Mouse (Mus musculus) thymus, postnatal 4 days (tissue): ENCODE measurements around the gene Slc15a2.
A peak's percentile ranks its signal among the peaks of the same experiment; 100 is the strongest.

ENCODE experiments used
- DNase-seq: peaks from one replicate; pipeline ENCODE4 v3.0.0; 2021

Slc15a2 gene

DNA sequence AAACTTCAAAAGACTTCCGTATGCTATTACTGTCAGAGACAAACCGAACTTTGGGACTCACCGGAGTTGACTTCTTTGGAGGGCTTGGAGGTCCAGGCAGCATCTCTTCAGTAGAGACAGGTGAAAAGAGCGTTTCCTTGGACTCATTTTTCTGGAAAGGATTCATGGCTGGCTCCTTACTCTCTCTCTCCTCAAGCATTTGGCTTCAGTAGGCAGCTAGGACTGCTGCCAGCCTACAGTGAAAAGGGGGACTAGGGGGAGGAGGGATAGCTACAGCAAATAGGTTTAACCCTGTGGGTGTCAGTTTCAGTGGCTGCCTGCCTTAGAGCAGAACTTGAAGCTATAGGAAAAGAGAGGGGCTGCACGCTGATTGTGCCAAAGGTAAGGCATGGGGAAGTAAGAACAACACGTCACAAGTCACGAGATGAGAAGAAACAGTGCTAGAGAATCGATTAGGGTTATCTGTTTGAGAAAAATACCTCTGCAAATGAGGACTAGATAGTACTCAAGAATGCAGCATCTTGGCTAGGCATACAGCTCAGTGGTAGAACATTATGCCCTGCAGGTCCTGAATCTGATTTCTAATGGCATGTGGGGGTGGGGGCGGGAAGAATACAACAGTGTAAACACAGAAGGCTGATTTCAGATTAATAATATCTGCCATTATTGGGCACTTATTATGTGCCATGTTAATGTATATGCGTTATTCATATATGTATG is at the start of gene Slc15a2:
TSS of gene Slc15a2 (minus strand) at position 369 of the 720 bp plus-strand sequence.
- DNase-seq, result no peak

GRCm38 (mm10) chr16:36828820-36829219 is 44.1 kb upstream of the Slc15a2 start:
- no peak for DNase-seq

GRCm38 (mm10) chr16:36828054-36828786 is 43.5 kb upstream of the Slc15a2 start, which contains the start of gene Iqcb1:
Iqcb1 (plus strand) TSS chr16:36828385.
- DNase-seq, result peak; percentile 93

- DNase-seq, result no peak
These were observed 42.9 kb upstream of the Slc15a2 start for GRCm38 (mm10) chr16:36827611-36828053.

- peak; percentile 58 for DNase-seq
These were observed 36.7 kb upstream of the Slc15a2 start for GRCm38 (mm10) chr16:36821474-36821873.

GRCm38 (mm10) chr16:36820747-36821146 is 36.0 kb upstream of the Slc15a2 start:
- no peak for DNase-seq

- no peak for DNase-seq
These were observed 35.3 kb upstream of the Slc15a2 start for GRCm38 (mm10) chr16:36820016-36820415.

- DNase-seq, result peak; percentile 57
These were observed 32.7 kb upstream of the Slc15a2 start for GRCm38 (mm10) chr16:36817321-36817926.

GRCm38 (mm10) chr16:36816916-36817315 is 32.2 kb upstream of the Slc15a2 start:
- DNase-seq, result no peak

GRCm38 (mm10) chr16:36813680-36814079 is 28.9 kb upstream of the Slc15a2 start:
- no peak for DNase-seq

- no peak for DNase-seq
These were observed 23.9 kb upstream of the Slc15a2 start for GRCm38 (mm10) chr16:36808616-36809015.

DNA sequence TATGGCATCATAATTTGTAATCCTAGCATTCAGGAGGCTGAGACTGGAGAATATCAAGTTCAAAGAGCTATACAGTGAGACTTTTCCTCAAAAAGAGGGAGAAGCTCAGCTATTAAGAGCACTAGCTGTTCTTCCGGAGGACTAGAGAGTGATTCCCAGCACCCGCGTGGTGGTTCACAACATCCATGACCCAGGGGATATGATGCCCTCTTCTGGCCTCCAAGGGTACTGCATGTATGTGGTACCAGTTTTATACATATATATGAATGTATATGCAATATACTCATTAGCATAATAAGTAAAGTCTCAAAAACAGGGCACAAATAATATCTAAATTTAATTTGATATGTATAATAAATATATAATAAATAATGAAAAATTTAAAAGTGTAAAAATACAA is 17.6 kb upstream of the Slc15a2 start:
- DNase-seq, result peak; percentile 36

- no peak for DNase-seq
These were observed 13.6 kb upstream of the Slc15a2 start for GRCm38 (mm10) chr16:36798334-36798733.

- no peak for DNase-seq
These were observed 10.2 kb upstream of the Slc15a2 start for GRCm38 (mm10) chr16:36794976-36795375.

GRCm38 (mm10) chr16:36790166-36790565 is 5.4 kb upstream of the Slc15a2 start:
- no peak for DNase-seq

DNA sequence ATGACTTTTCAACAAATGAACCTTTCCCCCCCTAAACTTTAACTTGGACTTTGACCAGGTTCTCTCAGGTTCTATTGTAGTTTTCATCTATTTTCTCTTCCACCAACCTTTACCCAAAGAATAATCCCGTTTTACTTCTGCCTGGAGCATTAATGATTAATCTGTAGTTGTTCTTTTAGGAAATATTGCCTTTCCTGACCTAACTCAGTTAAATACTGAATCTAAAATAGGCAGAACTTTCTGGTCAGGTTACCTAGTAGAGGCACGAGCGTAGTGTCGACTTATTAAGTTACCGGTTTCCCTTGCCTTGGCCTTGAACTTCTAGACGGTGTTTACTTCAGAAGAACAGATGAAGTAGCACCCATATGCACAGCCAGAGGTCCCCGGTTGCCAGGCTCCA is 1.7 kb upstream of the Slc15a2 start:
- no peak for DNase-seq

DNA sequence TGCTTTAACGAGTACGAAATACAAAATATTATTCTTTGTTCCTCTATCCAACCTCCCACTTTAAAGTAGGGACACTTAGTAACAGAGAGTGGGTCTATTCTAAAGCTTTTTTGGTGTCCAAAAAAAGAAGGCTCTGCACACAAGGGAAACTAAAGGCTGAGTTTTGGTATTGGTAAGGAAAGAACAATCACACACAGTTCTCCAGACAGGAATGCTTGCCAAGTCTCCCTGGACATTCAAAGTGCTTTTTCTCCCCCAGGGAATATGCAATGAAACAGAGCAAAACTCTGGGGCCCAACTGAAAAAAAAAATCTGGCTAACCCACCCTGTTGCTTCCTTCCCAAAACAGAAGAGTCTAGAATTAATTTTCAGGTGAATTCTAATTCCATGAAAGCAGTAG is 616 bp downstream of the Slc15a2 start:
- no peak for DNase-seq

- DNase-seq, result no peak
These were observed 9.1 kb downstream of the Slc15a2 start for GRCm38 (mm10) chr16:36775658-36776057.

DNA sequence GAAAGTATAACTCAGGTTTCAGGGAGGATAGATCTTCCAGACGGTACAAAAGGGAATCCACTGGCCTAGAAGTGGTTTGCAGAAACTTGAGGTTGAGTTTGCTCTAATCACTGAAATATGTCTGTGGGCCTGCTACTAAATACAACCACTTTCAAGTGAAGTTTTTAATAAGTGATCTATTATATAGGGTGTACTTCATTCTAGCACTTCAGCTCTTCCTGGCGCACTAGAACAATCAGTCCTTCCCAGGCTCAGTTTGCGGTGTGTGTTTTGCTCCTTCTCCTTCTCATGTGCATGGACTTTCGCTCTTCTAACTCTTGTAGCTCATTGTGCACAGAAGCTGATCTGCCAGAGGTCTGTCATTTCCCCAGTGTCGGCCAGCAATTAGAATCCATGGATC is 11.8 kb downstream of the Slc15a2 start:
- DNase-seq, result no peak

- no peak for DNase-seq
These were observed 13.1 kb downstream of the Slc15a2 start for GRCm38 (mm10) chr16:36771703-36772102.

- DNase-seq, result no peak
These were observed 13.5 kb downstream of the Slc15a2 start for GRCm38 (mm10) chr16:36771244-36771643.

DNA sequence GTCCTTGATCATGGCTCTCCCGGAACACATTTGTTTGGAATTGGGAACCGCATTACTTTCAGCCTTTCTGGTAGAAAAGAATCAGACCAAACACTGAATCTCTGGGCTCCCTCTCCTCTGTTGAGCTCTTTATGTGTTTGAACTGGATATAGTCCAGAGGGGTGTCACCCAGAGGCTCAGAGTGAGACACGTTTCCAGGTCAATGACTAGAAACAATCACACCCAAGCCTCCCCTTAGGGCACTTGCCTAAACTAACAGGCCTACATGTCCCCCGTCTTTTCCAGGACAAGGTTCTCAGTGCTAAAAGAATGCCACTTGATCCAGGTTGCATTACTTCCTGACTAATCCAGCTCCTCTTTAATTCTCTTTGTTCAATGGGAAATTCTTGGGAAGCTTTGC is 13.9 kb downstream of the Slc15a2 start:
- no peak for DNase-seq

GRCm38 (mm10) chr16:36770191-36770771 is 14.5 kb downstream of the Slc15a2 start:
- peak; percentile 38 for DNase-seq
